Mouse (Mus musculus): ENCODE data around the gene Rxfp3. TPM values are rescaled to one million over a fixed set of nuclear protein-coding genes. Genes with fewer than 3 reads are reported as not detected.
A peak's percentile ranks its signal among the peaks of the same experiment; 100 is the strongest.

The Rxfp3 gene
- polyA plus RNA-seq (2015; fragmentation: Nextera tagmentation; extraction: Ambion mirVana) = 2.6 and 3.0 TPM in 2 replicates

DNA sequence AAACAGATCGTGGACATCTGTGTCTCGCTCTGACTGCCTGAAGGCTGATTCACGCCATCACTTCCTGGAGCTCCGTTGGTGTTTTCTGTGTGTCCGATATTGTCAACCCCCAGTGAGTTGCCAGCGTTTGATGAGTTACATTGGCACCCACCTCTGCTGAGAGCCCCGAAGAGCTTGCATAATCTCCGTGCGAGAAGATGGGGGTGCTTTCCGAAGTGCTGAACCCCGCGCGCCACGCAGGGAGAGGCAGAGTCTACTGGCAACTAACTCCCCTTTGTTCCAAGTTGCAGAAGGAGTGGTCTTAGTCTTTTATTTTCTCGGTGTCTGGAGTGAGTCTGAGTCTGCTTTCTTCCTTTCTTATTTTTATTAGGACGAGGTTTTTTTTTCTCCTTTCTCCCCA lies at the start of gene Rxfp3:
Rxfp3 (minus strand) TSS at position 281 of the 400 bp plus-strand sequence.
- H3K9me3 ChIP-seq = no peaks in the 10 kb centered on the region
- peak within 1 kb of the TSS; percentile 26 for H3K9ac ChIP-seq
- peaks cover 27% of the 10 kb centered on the region for H3K4me1 ChIP-seq
- peak within 1 kb of the TSS; percentile 36 for H3K4me3 ChIP-seq
- WGBS = 2% methylated on average over 16 of the region's 16 CpGs
- H3K36me3 ChIP-seq (replicated peaks) = no peaks in the 10 kb centered on the region
- ATAC-seq (replicated peaks) = no peak; the same call in 1 of the 2 replicates
- peaks cover 42% of the 10 kb centered on the region for H3K27me3 ChIP-seq (replicated peaks)
- no peak within 1 kb of the TSS for H3K27ac ChIP-seq
- H3K4me2 ChIP-seq = peak within 1 kb of the TSS; percentile 79

- Histone ChIP-seq H3K9me3 (no peaks in the 10 kb centered on the region), H3K27me3 (replicated peaks) (no peaks in the 10 kb centered on the region), H3K27ac (no peak overlapping the region), H3K36me3 (replicated peaks) (no peaks in the 10 kb centered on the region), H3K4me2 (no peak overlapping the region), H3K4me1 (peaks cover 9% of the 10 kb centered on the region), H3K9ac (no peak overlapping the region), H3K4me3 (no peak overlapping the region)
- WGBS = 52% methylated on average over 1 of the region's 1 CpGs
- no peak for ATAC-seq (replicated peaks)
Measured at GRCm38 (mm10) chr15:11084993-11085365, 47.2 kb upstream of the Rxfp3 start.

GRCm38 (mm10) chr15:11084241-11084992 lies 46.6 kb upstream of the Rxfp3 start:
- WGBS = 30% methylated on average over 9 of the region's 9 CpGs

DNA sequence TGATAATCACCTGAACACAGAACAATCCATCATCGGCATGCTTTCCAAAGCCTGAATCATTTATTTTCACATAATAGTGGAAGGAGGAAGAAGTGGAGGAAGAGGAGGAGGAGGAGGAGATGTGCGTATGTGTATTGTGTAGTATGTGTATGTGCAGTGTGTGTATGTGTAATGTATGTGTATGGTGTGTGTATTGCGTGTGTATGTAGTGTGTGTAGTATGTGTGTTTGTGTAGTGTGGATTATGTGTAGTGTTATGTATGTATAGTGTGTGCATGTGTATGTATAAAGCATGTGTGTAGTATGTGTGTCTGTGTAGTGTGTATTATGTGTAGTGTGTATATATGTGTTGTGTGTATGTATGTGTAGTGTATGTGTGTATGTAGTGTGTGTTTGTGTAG lies 45.9 kb upstream of the Rxfp3 start:
- Histone ChIP-seq H3K4me2 (no peak overlapping the region), H3K4me1 (peaks cover 9% of the 10 kb centered on the region), H3K9ac (no peak overlapping the region), H3K27me3 (replicated peaks) (no peaks in the 10 kb centered on the region), H3K9me3 (no peaks in the 10 kb centered on the region), H3K27ac (no peak overlapping the region), H3K36me3 (replicated peaks) (no peaks in the 10 kb centered on the region), H3K4me3 (no peak overlapping the region)
- 84% methylated on average over 3 of the region's 3 CpGs for WGBS
- ATAC-seq (replicated peaks) = peak; percentile 49; the same call in 1 of the 2 replicates

More at GRCm38 (mm10) chr15:11084241-11084992, 46.6 kb upstream of the Rxfp3 start:
- no peaks in the 10 kb centered on the region for H3K9me3 ChIP-seq
- H3K27ac ChIP-seq = 0 out of 2 replicates have a peak overlapping the region, but pooled peaks have one; percentile 42
- peak; percentile 35; the same call in 1 of the 2 replicates for ATAC-seq (replicated peaks)
- H3K4me2 ChIP-seq = no peak overlapping the region
- H3K27me3 ChIP-seq (replicated peaks) = no peaks in the 10 kb centered on the region
- H3K36me3 ChIP-seq (replicated peaks) = no peaks in the 10 kb centered on the region
- peaks cover 9% of the 10 kb centered on the region for H3K4me1 ChIP-seq
- H3K9ac ChIP-seq = no peak overlapping the region
- H3K4me3 ChIP-seq = no peak overlapping the region

DNA sequence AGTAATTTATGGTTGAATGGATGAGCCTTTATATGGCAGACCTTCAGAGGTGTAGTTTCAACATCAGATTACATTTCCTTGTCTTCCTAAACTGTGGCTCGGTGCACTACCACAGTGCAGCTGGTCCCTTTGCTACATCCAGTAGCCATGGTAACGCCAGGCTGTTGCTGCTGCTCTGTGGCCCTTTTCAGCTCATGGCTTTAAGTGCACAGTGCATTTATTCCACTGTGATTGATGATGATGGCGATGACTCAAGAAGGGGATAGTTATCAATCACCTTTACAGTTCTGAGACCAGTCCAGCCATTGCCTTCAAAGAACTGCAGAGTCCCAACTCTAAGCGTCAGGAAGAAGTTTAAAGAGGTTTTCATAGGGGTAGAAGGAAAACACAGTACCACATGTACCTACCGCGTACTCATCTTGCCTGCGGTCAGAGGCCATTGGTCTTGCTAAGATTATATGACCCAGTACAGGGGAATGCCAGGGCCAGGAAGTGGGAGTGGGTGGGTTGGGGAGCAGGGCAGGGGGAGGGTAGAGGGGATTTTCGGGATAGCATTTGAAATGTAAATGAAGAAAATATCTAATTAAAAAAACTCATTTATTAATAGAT lies 45.3 kb upstream of the Rxfp3 start:
- no peak overlapping the region for H3K9ac ChIP-seq
- WGBS = 69% methylated on average over 8 of the region's 8 CpGs
- peak; percentile 93 for ATAC-seq (replicated peaks)
- H3K4me1 ChIP-seq = peaks cover 9% of the 10 kb centered on the region
- no peak overlapping the region for H3K27ac ChIP-seq
- no peaks in the 10 kb centered on the region for H3K9me3 ChIP-seq
- H3K4me2 ChIP-seq = no peak overlapping the region
- H3K4me3 ChIP-seq = no peak overlapping the region
- no peaks in the 10 kb centered on the region for H3K27me3 ChIP-seq (replicated peaks)
- no peaks in the 10 kb centered on the region for H3K36me3 ChIP-seq (replicated peaks)

DNA sequence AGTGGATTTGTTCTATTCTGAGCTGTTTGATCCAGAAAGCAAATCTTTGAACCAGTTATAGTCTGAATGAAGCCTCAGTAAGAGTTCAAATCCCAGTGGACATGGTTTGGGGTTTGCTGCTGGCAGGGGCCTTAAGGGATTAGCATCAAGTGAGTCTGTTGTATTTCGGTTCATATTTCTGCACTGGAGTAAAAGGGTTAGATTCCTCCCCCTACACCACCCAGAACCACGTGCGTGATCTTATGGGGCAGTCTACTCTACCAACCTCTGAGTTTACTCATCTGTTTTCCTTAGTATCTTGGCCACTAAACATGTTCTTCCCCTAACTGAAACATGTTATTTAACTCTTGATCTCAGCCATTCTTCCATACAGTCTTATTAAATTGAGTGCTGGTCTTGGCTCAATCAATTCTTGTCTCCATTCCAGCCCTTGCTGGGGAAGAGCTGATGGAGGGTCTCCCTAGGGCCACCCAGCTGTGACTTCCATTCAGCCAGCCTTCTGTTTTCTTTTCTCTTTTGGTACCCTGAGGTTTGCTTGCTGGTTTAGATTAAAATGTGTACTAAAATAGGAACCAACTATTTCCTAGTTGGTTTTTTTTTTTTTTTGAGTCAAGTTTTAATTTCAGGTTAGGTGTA lies 38.1 kb upstream of the Rxfp3 start:
- H3K4me2 ChIP-seq = no peak overlapping the region
- H3K36me3 ChIP-seq (replicated peaks) = no peaks in the 10 kb centered on the region
- no peak for ATAC-seq (replicated peaks)
- WGBS = 69% methylated on average over 3 of the region's 3 CpGs
- H3K4me3 ChIP-seq = no peak overlapping the region
- H3K9me3 ChIP-seq = no peaks in the 10 kb centered on the region
- no peak overlapping the region for H3K27ac ChIP-seq
- H3K4me1 ChIP-seq = no peaks in the 10 kb centered on the region
- no peaks in the 10 kb centered on the region for H3K27me3 ChIP-seq (replicated peaks)
- H3K9ac ChIP-seq = no peak overlapping the region

GRCm38 (mm10) chr15:11067891-11068290 lies 30.1 kb upstream of the Rxfp3 start:
- Histone ChIP-seq H3K4me3 (no peak overlapping the region), H3K9me3 (no peaks in the 10 kb centered on the region), H3K4me2 (no peak overlapping the region), H3K36me3 (replicated peaks) (no peaks in the 10 kb centered on the region), H3K9ac (no peak overlapping the region), H3K27ac (no peak overlapping the region), H3K4me1 (peaks cover 22% of the 10 kb centered on the region), H3K27me3 (replicated peaks) (no peaks in the 10 kb centered on the region)
- ATAC-seq (replicated peaks) = no peak
- 90% methylated on average over 7 of the region's 7 CpGs for WGBS

- Histone ChIP-seq H3K4me3 (peak overlapping the region; percentile 26; the same call in 1 of the 2 replicates), H3K4me2 (peak overlapping the region; percentile 47), H3K27ac (peak overlapping the region; percentile 20; the same call in 1 of the 2 replicates), H3K4me1 (peaks cover 22% of the 10 kb centered on the region), H3K9ac (no peak overlapping the region), H3K36me3 (replicated peaks) (no peaks in the 10 kb centered on the region), H3K27me3 (replicated peaks) (no peaks in the 10 kb centered on the region), H3K9me3 (no peaks in the 10 kb centered on the region)
- WGBS = 5% methylated on average over 5 of the region's 5 CpGs
- peak; percentile 19 for ATAC-seq (replicated peaks)
Measured at GRCm38 (mm10) chr15:11066299-11066698, 28.5 kb upstream of the Rxfp3 start.

DNA sequence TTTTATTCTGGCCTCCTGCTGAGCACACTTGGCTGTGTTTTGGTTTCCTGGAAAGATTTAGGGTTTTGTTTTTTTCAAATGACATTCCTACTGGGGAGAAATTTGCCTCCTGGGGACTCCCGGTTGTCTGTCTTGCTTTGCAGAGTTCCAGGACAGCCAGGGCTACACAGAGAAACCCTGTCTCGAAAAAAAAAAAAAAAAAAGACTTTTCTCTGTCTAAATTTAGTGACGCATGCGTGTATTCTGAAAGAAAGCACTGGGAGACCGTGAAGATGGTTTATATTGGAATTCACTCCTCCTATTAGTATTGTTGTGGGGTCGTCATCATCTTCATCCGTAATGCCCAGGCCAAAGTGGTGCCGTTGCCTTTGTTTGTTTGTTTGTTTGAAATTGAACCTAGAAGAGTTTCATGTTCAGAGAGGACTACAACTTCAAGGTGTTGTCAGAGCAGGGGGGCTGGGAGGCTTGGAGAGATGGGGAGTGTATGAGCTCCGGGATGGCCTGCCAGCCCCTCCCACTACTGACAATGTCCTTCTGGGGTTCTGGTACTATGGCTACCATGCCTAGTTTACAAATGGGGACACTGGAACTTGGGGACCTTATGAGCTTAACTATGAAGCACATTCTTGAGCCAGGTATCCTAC lies 27.9 kb upstream of the Rxfp3 start:
- peaks cover 22% of the 10 kb centered on the region for H3K4me1 ChIP-seq
- peak overlapping the region; percentile 26 for H3K4me3 ChIP-seq
- H3K9ac ChIP-seq = no peak overlapping the region
- H3K36me3 ChIP-seq (replicated peaks) = no peaks in the 10 kb centered on the region
- no peaks in the 10 kb centered on the region for H3K9me3 ChIP-seq
- peak; percentile 58 for ATAC-seq (replicated peaks)
- 8% methylated on average over 9 of the region's 9 CpGs for WGBS
- no peaks in the 10 kb centered on the region for H3K27me3 ChIP-seq (replicated peaks)
- no peak overlapping the region for H3K27ac ChIP-seq
- peak overlapping the region; percentile 47 for H3K4me2 ChIP-seq

DNA sequence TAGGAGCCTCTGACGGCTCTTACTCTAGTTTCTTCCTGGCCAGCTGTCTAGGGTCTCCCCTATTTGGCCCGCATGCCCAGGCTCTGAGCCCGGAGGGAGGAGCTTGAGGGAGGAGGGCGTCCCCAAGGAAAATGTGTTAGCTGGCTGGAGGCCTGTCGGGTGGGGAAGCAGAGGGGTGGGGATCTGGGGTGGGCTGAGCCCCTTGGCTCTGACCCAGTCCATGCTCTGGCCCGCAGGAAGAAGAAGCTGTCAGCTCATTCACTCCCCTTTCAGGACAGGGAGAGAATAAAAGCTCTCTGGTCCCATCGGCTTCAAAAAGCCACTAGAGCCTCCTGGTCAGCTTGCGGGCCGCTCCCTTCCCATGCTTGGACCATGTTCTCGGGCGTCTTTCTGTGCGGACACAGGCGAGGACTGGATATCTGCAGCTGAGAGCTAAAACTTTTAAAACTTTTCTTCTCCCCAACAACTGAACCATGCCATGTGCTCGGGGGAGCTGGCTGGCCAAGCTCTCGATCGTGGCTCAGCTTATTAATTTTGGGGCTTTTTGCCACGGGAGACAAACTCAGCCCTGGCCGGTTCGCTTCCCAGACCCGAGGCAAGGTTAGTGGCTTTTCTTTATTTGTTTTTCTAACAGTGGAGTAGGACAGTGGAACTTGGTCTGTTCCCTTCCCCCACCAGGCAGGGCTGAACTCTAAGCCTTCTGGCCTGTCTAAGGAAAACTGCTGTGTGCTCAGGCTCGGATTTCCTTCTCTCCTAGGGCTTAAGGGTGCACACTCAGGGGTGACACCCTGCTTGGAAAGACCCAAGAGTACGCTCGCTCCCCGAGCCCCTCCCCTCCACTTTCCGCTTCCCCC lies 27.0 kb upstream of the Rxfp3 start, which contains the start of gene Adamts12:
Adamts12 (plus strand) TSS at position 233 of the 854 bp plus-strand sequence.
- H3K27me3 ChIP-seq (replicated peaks) = no peaks in the 10 kb centered on the region
- H3K27ac ChIP-seq = peak within 1 kb of the TSS; percentile 42
- ATAC-seq (replicated peaks) = peak; percentile 79
- H3K9ac ChIP-seq = peak within 1 kb of the TSS; percentile 29; the same call in 1 of the 2 replicates
- H3K36me3 ChIP-seq (replicated peaks) = no peaks in the 10 kb centered on the region
- H3K4me1 ChIP-seq = peaks cover 22% of the 10 kb centered on the region
- peak within 1 kb of the TSS; percentile 47 for H3K4me2 ChIP-seq
- H3K4me3 ChIP-seq = peak within 1 kb of the TSS; percentile 26
- H3K9me3 ChIP-seq = no peaks in the 10 kb centered on the region
- 2% methylated on average over 23 of the region's 25 CpGs for WGBS

DNA sequence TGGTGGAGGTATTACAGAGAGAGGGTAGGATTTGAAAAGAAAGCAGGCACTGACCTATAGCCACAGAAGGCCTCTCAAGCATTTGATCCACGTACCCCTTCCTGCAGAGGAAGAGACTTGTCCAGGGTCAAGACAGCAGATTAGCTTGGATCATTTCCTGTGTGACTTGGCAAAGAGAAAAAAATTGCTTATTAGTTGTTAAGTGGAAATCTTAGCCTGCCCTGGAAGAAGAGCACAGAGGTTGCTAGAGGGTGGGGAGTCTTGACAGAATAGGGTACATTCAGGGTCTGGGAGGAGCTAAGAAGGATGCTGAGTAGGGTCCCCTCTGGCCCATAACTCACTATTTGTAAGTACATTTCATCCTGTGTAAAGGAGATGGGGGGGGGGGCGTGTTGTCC lies 26.4 kb upstream of the Rxfp3 start:
- no peak overlapping the region for H3K4me3 ChIP-seq
- no peak overlapping the region for H3K9ac ChIP-seq
- H3K36me3 ChIP-seq (replicated peaks) = no peaks in the 10 kb centered on the region
- 27% methylated on average over 1 of the region's 2 CpGs for WGBS
- H3K9me3 ChIP-seq = no peaks in the 10 kb centered on the region
- no peak overlapping the region; the same call in 1 of the 2 replicates for H3K27ac ChIP-seq
- peaks cover 22% of the 10 kb centered on the region for H3K4me1 ChIP-seq
- no peaks in the 10 kb centered on the region for H3K27me3 ChIP-seq (replicated peaks)
- ATAC-seq (replicated peaks) = no peak
- peak overlapping the region; percentile 47; the same call in 1 of the 2 replicates for H3K4me2 ChIP-seq

Data from midbrain, embryonic 15.5 days (tissue).